Mouse (Mus musculus) left cerebral cortex, postnatal 4 days (tissue): ENCODE measurements at regions not wholly inside any gene's neighbourhood (a gene's known extent, or its start where the extent isn't known, plus 50 kb on each side); places are given as distances from the start of the nearest gene placed in this dataset.

ENCODE experiments used
- DNase-seq: peaks from one replicate; pipeline ENCODE4 v3.0.0-alpha.2; 2022
- intact Hi-C: fragments of 180-260 bp; cut with DNase I; formaldehyde crosslinking; loops from one replicate; pipeline ENCODE4 v1.15.1; 2025

- intact Hi-C loops, result no loop called here
- DNase-seq, result no peak
These were observed 298.2 kb upstream of the Igbp1b start for GRCm38 (mm10) chr6:138956461-138957072.

- no peak for DNase-seq
- intact Hi-C loops, result no loop called here
These were observed 292.5 kb upstream of the Igbp1b start for GRCm38 (mm10) chr6:138950888-138951287.

GRCm38 (mm10) chr6:138946632-138947031 is 288.3 kb upstream of the Igbp1b start:
- no peak for DNase-seq
- intact Hi-C loops, result no loop called here

DNA sequence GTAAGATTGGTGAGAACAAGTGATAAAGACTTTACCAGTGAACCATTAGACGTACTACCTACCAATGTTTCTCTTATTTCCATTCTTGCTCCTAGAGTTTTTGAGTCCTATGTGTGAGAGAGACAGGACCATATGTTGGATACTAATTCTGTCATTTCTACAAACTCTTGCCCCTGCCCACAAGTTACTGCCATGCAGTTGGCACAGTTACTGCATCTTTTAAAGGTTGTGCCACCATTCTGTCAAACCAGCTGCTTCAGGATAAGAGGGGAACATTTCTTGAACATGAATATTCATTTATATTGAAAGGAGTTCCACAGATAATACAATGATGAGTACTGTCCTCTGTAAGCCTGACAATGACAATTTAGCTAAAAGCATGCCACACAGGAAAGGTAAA is 287.1 kb upstream of the Igbp1b start:
- DNase-seq, result no peak
- intact Hi-C loops, result no loop called here

- intact Hi-C loops, result no loop called here
- DNase-seq, result no peak
These were observed 261.8 kb upstream of the Igbp1b start for GRCm38 (mm10) chr6:138920161-138920560.

GRCm38 (mm10) chr6:138919531-138919930 is 261.2 kb upstream of the Igbp1b start:
- intact Hi-C loops, result no loop called here
- no peak for DNase-seq

DNA sequence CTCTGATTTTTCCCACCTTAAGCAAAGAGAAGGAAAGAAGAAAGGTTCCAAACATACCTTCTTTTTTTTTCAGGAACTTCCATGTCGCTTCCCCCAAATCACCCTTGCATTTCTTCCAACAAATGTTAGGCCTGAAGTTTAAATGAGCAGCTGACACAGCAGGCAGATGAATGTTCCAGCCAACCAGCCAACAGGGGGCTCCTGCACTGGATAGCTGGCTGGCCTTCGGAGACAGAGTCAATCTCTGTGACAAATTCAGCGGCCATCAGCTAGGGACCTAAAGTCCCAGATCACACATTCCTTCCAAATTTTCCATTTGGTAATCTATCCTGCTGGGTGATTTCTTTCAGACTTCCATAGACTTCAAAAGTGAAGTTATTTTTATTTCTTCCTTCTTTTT is 256.6 kb upstream of the Igbp1b start:
- intact Hi-C loops, result no loop called here
- DNase-seq, result peak; percentile 69

- peak; percentile 8 for DNase-seq
- intact Hi-C loops, result no loop called here
These were observed 215.3 kb upstream of the Igbp1b start for GRCm38 (mm10) chr6:138873610-138874009.

DNA sequence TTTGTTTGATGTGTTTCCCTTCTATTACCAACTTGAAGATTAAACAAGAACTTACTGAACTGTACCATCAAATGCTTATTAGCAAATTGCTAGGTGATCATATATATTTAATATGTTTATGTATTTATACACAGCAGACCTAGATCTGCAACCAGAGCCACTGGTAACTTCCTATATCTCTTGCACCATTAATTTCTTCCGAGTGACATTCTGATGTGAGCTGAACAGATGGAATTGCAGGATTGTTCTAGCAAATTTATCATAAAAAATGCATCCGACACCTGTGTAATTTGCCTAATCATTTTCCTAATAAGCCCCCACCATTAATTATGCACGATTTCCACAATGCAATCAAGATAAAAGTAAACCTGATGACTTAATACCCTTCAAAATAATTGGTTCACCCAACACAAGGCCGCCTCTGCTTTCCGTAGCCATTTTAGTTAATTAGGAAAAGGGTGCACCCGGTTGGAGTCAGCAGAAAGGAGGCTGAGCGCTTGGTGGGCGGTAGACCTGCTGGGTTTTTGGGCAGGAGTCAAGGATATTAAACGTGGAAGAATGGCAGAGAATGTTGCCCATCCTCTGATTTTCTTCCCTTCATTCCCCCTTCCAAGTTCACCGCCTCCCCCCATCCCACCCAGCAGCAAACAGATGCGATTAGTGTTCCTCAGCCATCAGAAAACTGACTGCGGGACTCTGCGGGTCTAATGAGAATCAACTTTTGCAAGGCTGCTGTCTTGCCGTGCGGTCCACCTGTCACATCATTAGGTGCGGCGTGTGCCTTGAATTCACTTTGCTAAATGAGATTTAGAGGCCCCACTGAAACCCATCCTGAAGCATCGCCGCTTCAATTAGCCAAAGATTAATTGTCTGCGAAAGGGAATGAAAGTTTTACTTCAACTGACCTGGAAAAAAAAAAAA is 214.4 kb upstream of the Igbp1b start:
- intact Hi-C loops, result no loop called here
- peak; percentile 21 for DNase-seq

DNA sequence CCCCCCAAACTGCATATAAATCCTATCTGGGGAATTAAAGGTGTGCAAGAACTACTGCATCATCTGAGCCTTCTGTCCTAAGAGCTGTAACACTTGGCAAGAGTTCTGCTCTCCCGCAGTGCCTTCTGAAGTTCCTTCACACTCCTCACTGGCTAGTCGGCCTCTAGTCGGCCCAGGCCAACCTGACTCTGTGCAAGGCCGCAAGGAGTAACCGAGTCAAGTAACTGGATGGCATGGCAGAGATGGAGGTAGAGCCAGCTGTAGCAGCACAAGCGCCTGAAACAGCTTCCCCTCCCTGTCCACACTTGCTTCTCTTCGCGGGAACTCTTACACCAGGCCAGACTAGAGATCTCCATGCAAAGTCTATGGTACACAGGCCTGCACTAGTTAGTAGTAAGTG is 179.7 kb upstream of the Igbp1b start:
- intact Hi-C loops, result no loop called here
- DNase-seq, result no peak

DNA sequence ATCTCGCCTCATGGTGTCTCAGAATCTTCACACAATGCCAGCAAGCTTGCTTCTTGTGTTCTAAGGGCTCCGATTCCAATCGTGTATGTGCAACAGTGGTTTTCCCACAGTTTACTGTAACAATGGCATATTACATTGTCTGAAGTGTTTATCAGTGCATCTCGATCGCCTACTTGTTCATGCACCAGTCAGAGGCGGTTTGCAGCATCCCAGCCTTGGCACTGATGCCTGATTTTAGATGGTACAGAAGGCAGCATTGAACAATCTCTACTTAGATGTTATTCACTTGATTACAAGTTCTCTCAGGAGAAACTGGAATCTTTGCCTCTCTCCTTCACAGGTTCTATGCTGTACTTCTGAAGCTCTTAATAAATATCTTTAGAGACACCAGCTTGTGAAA is 176.5 kb upstream of the Igbp1b start:
- no peak for DNase-seq
- intact Hi-C loops, result no loop called here

DNA sequence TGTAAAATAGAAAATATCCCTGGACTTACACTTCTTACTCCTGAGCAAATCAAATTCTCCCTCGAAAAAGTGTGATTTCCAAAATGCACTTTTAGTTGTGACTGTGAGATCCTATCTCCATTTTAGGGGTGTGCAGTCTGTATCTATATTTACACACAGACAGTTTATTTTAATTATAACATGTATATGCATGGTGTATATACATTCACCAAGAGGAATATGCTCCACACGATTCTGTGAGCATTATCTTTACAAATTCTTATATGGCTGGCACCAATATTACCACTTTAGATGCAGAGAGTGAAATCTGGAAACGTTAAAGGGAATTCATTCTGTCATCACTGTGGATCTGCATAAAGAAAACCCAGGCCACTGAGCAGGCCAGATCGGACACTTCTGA is 143.5 kb upstream of the Igbp1b start:
- no peak for DNase-seq
- intact Hi-C loops, result no loop called here

GRCm38 (mm10) chr6:138800836-138801740 is 142.7 kb upstream of the Igbp1b start:
- DNase-seq, result peak; percentile 4
- intact Hi-C loops, result no loop called here

DNA sequence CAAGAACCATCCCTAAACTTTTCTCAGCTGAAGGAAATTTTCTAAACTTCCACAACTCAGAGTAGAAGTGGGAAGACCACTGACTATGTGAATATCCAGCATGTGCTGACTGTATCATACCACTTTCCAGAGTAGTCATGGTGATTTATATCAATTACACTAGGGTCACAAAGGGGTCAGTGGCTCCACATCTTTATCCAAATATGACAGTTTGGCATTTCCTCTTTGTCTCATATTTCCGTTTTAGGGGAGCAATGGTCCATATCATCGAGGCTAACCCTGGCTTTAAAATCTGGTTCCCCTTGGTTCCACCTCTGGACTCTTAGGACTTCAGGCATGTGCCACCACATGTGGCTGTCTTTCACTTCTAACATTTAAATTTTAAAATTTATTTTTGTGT is 136.4 kb upstream of the Igbp1b start:
- intact Hi-C loops, result no loop called here
- DNase-seq, result no peak

GRCm38 (mm10) chr6:138792802-138793201 is 134.5 kb upstream of the Igbp1b start:
- no peak for DNase-seq
- intact Hi-C loops, result no loop called here

DNA sequence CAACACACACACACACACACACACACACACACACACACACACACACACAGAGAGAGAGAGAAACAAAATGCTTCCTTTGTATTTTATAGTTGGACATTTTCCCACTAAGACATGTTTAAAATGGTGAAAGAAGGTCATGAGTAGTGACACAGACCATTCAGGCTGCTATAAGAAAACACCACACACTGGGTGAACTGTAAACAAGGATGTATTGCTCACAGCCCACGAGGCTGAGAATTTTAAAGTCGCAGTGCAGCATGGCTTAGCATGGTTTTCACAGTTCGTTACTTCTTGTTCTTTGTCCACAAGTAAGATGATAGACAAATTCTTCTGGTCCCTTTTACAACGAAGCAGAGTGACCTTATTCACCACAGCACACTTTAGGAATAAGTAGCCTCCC is 124.6 kb upstream of the Igbp1b start:
- intact Hi-C loops, result no loop called here

DNA sequence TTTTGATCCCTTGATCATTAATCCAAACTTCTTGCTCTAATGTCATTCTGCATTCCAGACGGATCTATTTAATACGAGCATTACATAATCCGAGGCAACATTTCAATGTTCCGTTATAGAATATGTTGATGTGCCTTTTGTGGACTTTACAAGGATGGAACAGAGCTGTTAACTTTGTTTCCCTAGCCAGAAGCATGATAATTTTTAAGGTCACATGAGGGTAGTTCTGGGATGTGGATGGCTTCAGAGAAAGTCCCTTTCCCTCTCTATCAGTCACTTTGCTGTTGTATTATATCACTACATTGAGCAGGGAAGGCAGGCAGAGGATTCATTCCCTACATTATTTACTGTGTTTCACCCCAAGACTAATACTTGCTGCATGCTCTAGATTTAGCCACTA is 124.1 kb upstream of the Igbp1b start:
- DNase-seq, result no peak
- intact Hi-C loops, result no loop called here

More for the DNA sequence above, 124.6 kb upstream of the Igbp1b start:
- no peak for DNase-seq

DNA sequence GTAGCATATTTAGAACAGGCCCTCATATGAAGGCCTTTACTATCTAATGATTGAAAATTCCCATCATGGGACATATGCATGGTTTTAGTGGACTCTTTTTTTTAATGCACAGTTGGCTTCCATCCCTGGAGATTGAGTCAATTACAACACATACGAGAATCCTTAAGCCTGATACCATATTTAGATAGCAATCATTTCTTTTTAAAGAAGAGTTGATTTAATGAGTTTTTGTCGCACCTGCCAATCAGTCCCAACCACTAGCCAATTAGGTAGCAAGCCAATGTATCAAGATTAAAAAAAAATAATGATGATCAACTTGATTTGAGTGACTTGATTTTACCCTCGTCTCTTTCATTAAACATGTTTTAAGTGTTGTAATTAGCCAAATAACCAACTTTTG is 103.6 kb upstream of the Igbp1b start:
- intact Hi-C loops, result no loop called here
- no peak for DNase-seq

DNA sequence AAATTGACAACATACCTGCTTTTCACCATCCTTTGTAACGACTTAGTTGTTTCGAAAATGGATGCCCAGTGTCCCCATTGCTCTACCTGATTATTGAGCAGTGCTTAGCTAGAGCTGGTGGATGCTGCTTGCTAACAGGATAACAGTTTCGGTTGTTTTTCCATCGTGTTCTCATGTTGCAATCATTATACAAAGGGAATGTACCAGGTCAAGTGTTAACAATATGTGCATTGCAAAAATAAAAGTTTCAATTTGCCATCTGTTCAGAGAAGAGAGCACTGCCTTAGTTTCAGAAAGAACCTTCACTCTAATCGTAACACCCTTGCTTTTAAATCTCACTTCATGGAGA is 96.6 kb upstream of the Igbp1b start:
- DNase-seq, result no peak

DNA sequence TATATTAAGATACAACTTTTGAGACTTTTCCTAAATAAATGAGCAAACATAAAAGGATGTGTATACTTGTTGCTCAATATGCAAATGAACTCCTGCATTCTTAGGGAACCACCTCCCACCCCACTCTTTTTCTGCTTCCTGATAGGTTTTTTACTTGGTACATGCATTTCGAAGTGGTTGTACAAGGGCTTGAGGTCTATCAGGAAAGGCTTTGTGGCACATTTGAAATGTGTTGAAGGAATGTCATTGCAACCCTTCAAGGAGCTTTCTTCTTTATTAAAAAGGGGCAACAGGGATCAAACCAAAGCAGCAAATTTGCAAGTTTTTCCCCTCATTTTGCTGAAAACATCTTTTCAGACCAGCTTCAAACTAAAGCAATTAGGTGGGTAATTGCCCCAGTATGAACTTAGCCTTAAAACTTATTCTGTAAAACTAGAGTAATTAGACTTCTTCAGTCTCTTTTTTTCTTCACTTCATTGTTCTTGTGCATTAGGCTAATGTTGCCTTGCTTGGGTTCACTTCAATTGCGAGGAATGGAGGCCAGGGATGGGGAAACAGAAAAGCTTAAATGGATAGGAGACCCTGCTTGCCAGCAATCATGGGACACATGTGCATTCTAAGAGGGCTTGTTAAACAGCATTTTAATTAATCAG is 96.1 kb upstream of the Igbp1b start:
- no peak for DNase-seq
- intact Hi-C loops, result no loop called here

More for the DNA sequence above, 96.6 kb upstream of the Igbp1b start:
- intact Hi-C loops, result no loop called here

- intact Hi-C loops, result no loop called here
- no peak for DNase-seq
These were observed 59.4 kb upstream of the Igbp1b start for GRCm38 (mm10) chr6:138717698-138718097.
